Mouse (Mus musculus): ENCODE measurements around the gene Psen2. TPM values are rescaled to one million over a fixed set of nuclear protein-coding genes. Genes with fewer than 3 reads are reported as not detected.

Gene Psen2
- total RNA-seq, 4 experiments from 2014 or later = 19.5 to 21.7 (median 20.9) TPM

GRCm38 (mm10) chr1:180199715-180200050, 63.6 kb downstream of the Psen2 start:
- DNase-seq (ENCODE audit: low spot score in 2 of 2) = no peak

- DNase-seq (ENCODE audit: low spot score in 2 of 2) = no peak
Observed at GRCm38 (mm10) chr1:180198959-180199714, 64.1 kb downstream of the Psen2 start, which contains the start of gene Coq8a. TSS of gene Coq8a (minus strand) at chr1:180199602.

- no peak for DNase-seq (ENCODE audit: low spot score in 2 of 2)
Observed at GRCm38 (mm10) chr1:180197956-180198355, 65.3 kb downstream of the Psen2 start.

- no peak for DNase-seq (ENCODE audit: low spot score in 2 of 2)
Observed at GRCm38 (mm10) chr1:180196508-180196907, 66.7 kb downstream of the Psen2 start.

GRCm38 (mm10) chr1:180195703-180196381, 67.4 kb downstream of the Psen2 start:
- DNase-seq (ENCODE audit: low spot score in 2 of 2) = peak; percentile 95 to 99

- no peak for DNase-seq (ENCODE audit: low spot score in 2 of 2)
Observed at GRCm38 (mm10) chr1:180194781-180195471, 68.3 kb downstream of the Psen2 start.

GRCm38 (mm10) chr1:180194048-180194447, 69.2 kb downstream of the Psen2 start:
- DNase-seq (ENCODE audit: low spot score in 2 of 2) = no peak

- DNase-seq (ENCODE audit: low spot score in 2 of 2) = no peak
Observed at GRCm38 (mm10) chr1:180193391-180193935, 69.8 kb downstream of the Psen2 start.

- no peak for DNase-seq (ENCODE audit: low spot score in 2 of 2)
Observed at GRCm38 (mm10) chr1:180192866-180193265, 70.4 kb downstream of the Psen2 start.

GRCm38 (mm10) chr1:180191651-180192220, 71.5 kb downstream of the Psen2 start:
- DNase-seq (ENCODE audit: low spot score in 2 of 2) = no peak

GRCm38 (mm10) chr1:180191112-180191511, 72.1 kb downstream of the Psen2 start:
- DNase-seq (ENCODE audit: low spot score in 2 of 2) = no peak

- DNase-seq (ENCODE audit: low spot score in 2 of 2) = no peak
Observed at GRCm38 (mm10) chr1:180188951-180189350, 74.3 kb downstream of the Psen2 start.

- DNase-seq (ENCODE audit: low spot score in 2 of 2) = no peak
Observed at GRCm38 (mm10) chr1:180186371-180186770, 76.9 kb downstream of the Psen2 start.

- no peak for DNase-seq (ENCODE audit: low spot score in 2 of 2)
Observed at GRCm38 (mm10) chr1:180185877-180186276, 77.4 kb downstream of the Psen2 start.

GRCm38 (mm10) chr1:180184768-180185167, 78.5 kb downstream of the Psen2 start:
- DNase-seq (ENCODE audit: low spot score in 2 of 2) = no peak

GRCm38 (mm10) chr1:180183525-180184159, 79.6 kb downstream of the Psen2 start:
- DNase-seq (ENCODE audit: low spot score in 2 of 2) = no peak

GRCm38 (mm10) chr1:180182731-180183130, 80.5 kb downstream of the Psen2 start:
- no peak for DNase-seq (ENCODE audit: low spot score in 2 of 2)

GRCm38 (mm10) chr1:180181966-180182319, 81.3 kb downstream of the Psen2 start:
- no peak for DNase-seq (ENCODE audit: low spot score in 2 of 2)

GRCm38 (mm10) chr1:180181304-180181965, 81.8 kb downstream of the Psen2 start:
- no peak for DNase-seq (ENCODE audit: low spot score in 2 of 2)

GRCm38 (mm10) chr1:180179840-180180239, 83.4 kb downstream of the Psen2 start:
- DNase-seq (ENCODE audit: low spot score in 2 of 2) = no peak

- DNase-seq (ENCODE audit: low spot score in 2 of 2) = no peak
Observed at GRCm38 (mm10) chr1:180179100-180179499, 84.1 kb downstream of the Psen2 start.
